Mouse (Mus musculus) C2C12 (cell line): ENCODE measurements around the gene Setd3. TPM values are rescaled to one million over a fixed set of nuclear protein-coding genes. Genes with fewer than 3 reads are reported as not detected.
A peak's percentile ranks its signal among the peaks of the same experiment; 100 is the strongest.

Source experiments
- H3K27me3 ChIP-seq: one replicate; pipeline ENCODE4 v1.6.1; 2011; ENCODE audit not compliant: control insufficient read depth, insufficient read depth, insufficient read length
- H3K36me3 ChIP-seq: one replicate; pipeline ENCODE4 v1.6.1; 2011; ENCODE audit not compliant: control insufficient read depth, insufficient read depth
- H3K4me3 ChIP-seq: one replicate; pipeline ENCODE4 v1.5.1; 2011; ENCODE audit warnings: mild to moderate bottlenecking, control low read depth; ENCODE audit not compliant: poor library complexity, insufficient read depth, severe bottlenecking
- H3K79me2 ChIP-seq: one replicate; pipeline ENCODE4 v1.6.1; 2011; ENCODE audit not compliant: control insufficient read depth, insufficient read depth
- H3K79me3 ChIP-seq: one replicate; pipeline ENCODE4 v1.6.1; 2011; ENCODE audit warnings: low read depth, control low read depth
- H3ac ChIP-seq: one replicate; pipeline ENCODE3; 2011; ENCODE audit warnings: low read depth; ENCODE audit not compliant: control insufficient read depth, insufficient read length
- CEBPB ChIP-seq: IDR thresholded peaks from one replicate; pipeline ENCODE4 v1.6.1; 2011; ENCODE audit warnings: low read depth, mild to moderate bottlenecking, control low read depth, moderate library complexity
- CTCF ChIP-seq: IDR thresholded peaks from one replicate; pipeline ENCODE4 v1.5.1; 2011; ENCODE audit not compliant: control insufficient read depth, insufficient read depth, insufficient read length
- FOSL1 ChIP-seq: IDR thresholded peaks from one replicate; pipeline ENCODE4 v1.8.0; 2011; ENCODE audit warnings: mild to moderate bottlenecking, low read length; ENCODE audit not compliant: poor library complexity, insufficient read depth, severe bottlenecking
- MAX ChIP-seq: IDR thresholded peaks from one replicate; pipeline ENCODE4 v1.6.1; 2011; ENCODE audit warnings: mild to moderate bottlenecking, control low read depth
- MYOD1 ChIP-seq: IDR thresholded peaks from one replicate; pipeline ENCODE4 v1.6.1; 2011; ENCODE audit warnings: low read depth; ENCODE audit not compliant: control insufficient read depth, insufficient read length
- MYOG ChIP-seq: IDR thresholded peaks from one replicate; pipeline ENCODE4 v1.6.1; 2011; ENCODE audit not compliant: control insufficient read depth, insufficient read length; ENCODE audit errors: extremely low read depth
- USF1 ChIP-seq: IDR thresholded peaks from one replicate; pipeline ENCODE4 v1.6.1; 2011; ENCODE audit warnings: low read depth, mild to moderate bottlenecking, control low read depth, moderate library complexity
- polyA plus RNA-seq: library from polyadenylated mRNA; unstranded; fragments of >200 nt; fragmentation: generic; extraction: Trizol; gene quantifications from one replicate; pipeline ENCODE4 v1.2.1, GENCODE M21; 2012; ENCODE audit warnings: missing spikeins

Gene Setd3
- polyA plus RNA-seq, 1 experiment: 36.8 TPM

DNA sequence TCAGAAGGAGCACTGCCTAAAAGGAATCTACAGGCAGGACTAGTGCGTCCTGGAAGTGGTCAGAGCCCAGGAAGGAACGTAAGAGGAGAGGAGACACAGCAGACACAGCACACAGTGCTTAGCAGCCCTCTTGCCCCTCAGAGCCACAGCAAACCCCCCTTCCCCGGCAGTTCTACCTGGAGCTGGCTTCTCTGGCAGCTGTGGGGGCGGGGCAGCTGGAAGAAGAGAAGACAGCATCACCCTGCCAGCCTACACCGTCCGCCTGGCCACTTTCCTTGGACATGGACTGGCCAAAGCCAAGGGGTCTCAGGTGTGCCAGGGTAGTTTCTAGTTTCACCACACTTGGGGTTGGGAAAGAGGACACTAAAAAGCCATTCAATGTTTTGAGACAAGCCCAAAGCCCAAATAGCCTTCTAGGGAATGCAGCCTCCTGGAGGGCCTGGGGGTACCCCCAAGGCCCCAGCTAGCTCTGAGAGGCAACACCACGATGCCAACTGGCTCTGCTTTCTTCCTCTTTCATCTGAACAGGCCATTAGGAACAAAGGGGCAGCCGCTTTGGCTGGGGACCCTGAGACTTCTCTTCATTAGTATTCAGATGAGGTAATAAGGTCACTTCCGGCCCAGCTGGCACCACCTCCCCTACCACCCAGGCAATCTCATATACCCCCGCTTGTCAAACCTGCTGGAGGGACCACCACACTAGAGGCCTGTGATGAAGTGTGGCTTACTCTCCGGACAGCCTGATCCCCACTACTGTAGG, 37.7 kb upstream of the Setd3 start:
- no peaks in the 10 kb centered on the region for H3K27me3 ChIP-seq
- H3ac ChIP-seq: no peak overlapping the region
- TF ChIP-seq CEBPB: no peak

DNA sequence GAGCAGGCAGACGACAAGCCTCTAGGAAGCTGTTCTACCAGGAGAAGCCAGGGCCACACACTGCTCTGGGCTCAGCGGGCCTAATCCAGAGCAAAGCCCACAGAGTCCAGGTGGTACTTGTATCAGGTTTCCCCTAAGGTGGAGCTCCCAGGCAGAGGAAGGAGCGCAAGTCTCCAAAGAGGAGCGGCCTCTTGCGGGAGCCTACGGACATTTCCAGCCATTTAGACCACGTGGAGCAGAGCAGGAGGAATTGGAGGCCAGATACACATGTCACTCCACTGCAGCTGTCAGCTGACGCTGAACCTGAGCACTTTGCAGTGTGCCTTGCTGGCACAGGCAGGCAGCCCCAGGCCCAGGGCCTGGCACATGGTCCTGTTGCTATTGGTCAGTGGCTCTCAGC, 36.0 kb upstream of the Setd3 start:
- Histone ChIP-seq H3K79me2 (no peaks in the 10 kb centered on the region), H3K79me3 (no peaks in the 10 kb centered on the region), H3ac (no peak overlapping the region), H3K27me3 (no peaks in the 10 kb centered on the region), H3K4me3 (no peak overlapping the region), H3K36me3 (no peaks in the 10 kb centered on the region)
- no peak for TF ChIP-seq CTCF
- no peak for TF ChIP-seq MYOG
- TF ChIP-seq FOSL1: no peak
- no peak for TF ChIP-seq USF1
- no peak for TF ChIP-seq CEBPB
- TF ChIP-seq MAX: no peak
- no peak for TF ChIP-seq MYOD1

More for the DNA sequence above, 37.7 kb upstream of the Setd3 start:
- Histone ChIP-seq H3K36me3 (no peaks in the 10 kb centered on the region), H3K79me2 (no peaks in the 10 kb centered on the region), H3K79me3 (no peaks in the 10 kb centered on the region), H3K4me3 (no peak overlapping the region)

DNA sequence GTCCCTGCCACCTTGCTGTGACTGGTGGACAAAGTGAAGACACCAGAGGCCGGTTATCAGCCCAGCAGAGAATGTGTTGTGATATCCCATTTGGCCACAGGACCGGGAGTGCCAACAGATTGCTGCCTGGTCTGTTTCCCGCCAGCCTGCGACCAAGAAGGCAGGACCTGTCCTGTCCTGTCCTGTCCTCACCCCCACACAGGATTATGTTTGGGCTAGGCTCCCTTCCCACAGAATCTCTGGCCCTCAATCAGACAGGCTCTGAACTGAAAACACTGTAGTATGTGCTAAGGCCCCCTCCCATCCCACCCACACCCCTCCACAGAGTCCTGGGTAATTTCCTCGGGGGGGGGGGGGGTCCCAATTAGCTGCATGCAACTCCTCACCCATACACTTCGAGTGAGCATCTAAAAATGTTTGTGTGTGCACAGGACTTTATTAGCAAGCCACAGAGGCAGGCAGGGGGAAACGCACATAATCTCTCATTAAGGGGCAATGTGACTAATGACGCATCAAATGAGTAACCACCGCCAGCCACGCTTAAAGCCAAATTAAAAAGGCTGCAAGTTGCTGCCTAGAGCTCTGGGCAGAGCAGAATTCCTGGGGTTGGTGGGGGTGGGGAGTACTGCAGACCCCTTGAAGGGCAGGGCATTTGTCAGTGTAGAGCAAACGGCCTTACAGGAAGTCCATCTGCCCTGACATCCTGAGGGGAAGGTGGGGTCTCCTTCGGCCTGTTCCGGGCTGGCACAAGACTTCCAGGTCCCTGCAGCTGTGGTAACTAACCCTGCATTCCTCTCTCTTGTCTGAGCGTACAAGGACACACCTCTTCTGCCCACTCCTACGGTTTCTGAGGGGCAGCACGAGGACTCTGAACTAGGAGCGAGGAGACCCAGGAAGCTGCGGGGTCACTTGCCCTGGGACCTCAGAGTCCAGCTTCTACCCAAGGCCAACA, 34.3 kb upstream of the Setd3 start:
- Histone ChIP-seq H3K4me3 (no peak overlapping the region), H3K79me3 (no peaks in the 10 kb centered on the region), H3K79me2 (no peaks in the 10 kb centered on the region), H3K36me3 (no peaks in the 10 kb centered on the region), H3K27me3 (no peaks in the 10 kb centered on the region), H3ac (peak overlapping the region; percentile 24)
- TF ChIP-seq CEBPB: no peak
- TF ChIP-seq USF1: no peak
- no peak for TF ChIP-seq FOSL1
- TF ChIP-seq CTCF: no peak
- no peak for TF ChIP-seq MYOD1
- TF ChIP-seq MAX: no peak
- no peak for TF ChIP-seq MYOG

DNA sequence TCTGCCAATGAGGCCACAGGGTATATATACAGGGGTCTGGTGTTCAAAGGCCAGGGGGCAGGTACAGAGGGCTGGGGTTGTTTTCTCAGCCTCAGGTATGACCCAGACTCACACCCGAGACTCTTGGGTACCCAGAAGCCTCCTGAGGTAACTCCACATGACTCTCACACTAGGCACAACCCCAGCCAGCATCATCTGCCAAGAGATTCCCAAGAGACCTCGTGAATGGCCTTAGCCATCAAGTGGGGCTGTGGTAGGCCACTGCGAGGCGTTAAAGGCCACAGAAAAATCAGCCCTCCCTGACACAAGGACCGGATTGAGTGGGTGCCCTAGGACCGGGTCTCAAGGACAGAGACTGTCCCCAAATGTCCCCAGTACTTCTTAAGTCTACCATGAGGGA, 33.4 kb upstream of the Setd3 start:
- Histone ChIP-seq H3K36me3 (no peaks in the 10 kb centered on the region), H3K79me3 (no peaks in the 10 kb centered on the region)

GRCm38 (mm10) chr12:108212071-108212470, 33.0 kb upstream of the Setd3 start:
- Histone ChIP-seq H3K4me3 (no peak overlapping the region), H3K27me3 (no peaks in the 10 kb centered on the region), H3ac (no peak overlapping the region), H3K36me3 (no peaks in the 10 kb centered on the region), H3K79me3 (no peaks in the 10 kb centered on the region), H3K79me2 (no peaks in the 10 kb centered on the region)
- TF ChIP-seq CEBPB (no peak), CTCF (no peak), MYOD1 (no peak), USF1 (no peak), MAX (no peak), MYOG (no peak), FOSL1 (no peak)

More for the DNA sequence above, 33.4 kb upstream of the Setd3 start:
- no peak overlapping the region for H3K4me3 ChIP-seq
- H3K27me3 ChIP-seq: no peaks in the 10 kb centered on the region
- no peaks in the 10 kb centered on the region for H3K79me2 ChIP-seq
- no peak overlapping the region for H3ac ChIP-seq
- TF ChIP-seq MYOD1 (no peak), USF1 (no peak), CTCF (no peak), MAX (no peak), FOSL1 (no peak), MYOG (no peak), CEBPB (no peak)

DNA sequence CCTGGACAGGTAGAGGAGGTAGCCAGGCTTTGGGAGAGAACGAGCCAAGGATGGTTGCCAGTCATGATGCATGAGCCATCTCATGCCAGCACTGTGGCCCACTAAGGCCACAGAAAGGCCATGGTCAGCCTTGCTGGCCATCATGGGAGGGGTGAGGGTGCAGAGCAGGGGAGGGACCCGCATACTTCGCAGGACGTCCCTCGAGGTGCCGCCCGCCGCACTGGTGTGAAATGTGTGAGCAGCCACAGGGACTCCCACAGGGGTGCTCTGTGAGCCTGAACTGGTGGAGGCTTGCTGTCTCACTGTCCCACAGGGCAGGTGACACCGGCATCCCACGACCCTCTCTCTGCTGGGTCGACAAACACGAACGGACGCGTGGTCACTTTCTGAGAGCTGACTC, 31.5 kb upstream of the Setd3 start:
- H3K36me3 ChIP-seq: no peaks in the 10 kb centered on the region
- no peaks in the 10 kb centered on the region for H3K27me3 ChIP-seq

More for the DNA sequence above, 31.5 kb upstream of the Setd3 start:
- Histone ChIP-seq H3K79me2 (no peaks in the 10 kb centered on the region), H3ac (no peak overlapping the region), H3K4me3 (no peak overlapping the region), H3K79me3 (no peaks in the 10 kb centered on the region)
- TF ChIP-seq MAX: no peak
